Mouse (Mus musculus): ENCODE measurements around the gene Lin28b. TPM values are rescaled to one million over a fixed set of nuclear protein-coding genes. Genes with fewer than 3 reads are reported as not detected.

Lin28b gene
- total and polyA plus RNA-seq, 3 experiments = not detected

DNA sequence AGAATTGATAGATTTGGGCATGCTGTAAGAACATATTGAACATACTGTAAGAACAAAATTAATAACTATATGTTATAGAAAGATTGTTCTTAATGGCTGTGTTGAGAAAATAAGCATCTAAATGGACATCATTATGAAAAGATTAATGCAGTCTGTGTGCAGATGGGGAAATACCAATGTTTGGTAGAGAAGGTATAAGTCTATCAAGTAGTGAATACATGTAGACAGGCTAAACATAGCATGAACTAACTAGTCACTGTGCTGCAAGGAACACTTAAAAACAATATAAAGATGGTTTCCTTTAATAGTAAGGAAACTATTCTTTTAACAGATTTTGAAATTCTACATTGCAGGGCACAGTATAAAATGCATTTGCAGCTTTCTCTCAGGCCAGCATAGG is 39.6 kb downstream of the Lin28b start:
- H3K4me3 ChIP-seq (ENCODE audit: control insufficient read depth in 1 of 2, insufficient read depth in 1 of 2, low read depth in 2 of 2, low read length in 2 of 2) = no peak overlapping the region
- no peaks in the 10 kb centered on the region for H3K9me3 ChIP-seq (replicated peaks; ENCODE audit: insufficient read depth, low read length)

DNA sequence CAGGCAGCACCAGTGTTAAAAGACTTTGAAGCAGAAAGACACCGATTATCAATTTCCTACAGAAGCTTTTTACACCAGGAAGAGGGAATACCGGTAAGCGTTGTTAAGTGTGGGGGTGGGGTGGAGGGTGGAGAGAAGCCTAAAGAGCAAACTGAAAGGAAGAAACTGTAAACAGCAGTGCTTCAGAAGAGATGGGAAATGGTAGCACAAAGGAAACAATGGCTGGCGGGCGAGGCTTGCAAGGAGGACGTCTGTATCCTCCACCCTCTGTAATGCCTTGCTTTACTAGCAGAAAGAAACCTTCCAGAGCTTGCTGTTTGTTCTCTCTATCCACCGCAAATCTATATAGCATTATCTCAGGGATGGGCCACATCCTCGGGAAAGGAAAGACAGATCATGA is 40.0 kb downstream of the Lin28b start:
- no peaks in the 10 kb centered on the region for H3K79me2 ChIP-seq (ENCODE audit: control insufficient read depth, insufficient read depth, low read length, poor library complexity)
- no peaks in the 10 kb centered on the region for H3K4me1 ChIP-seq (ENCODE audit: control insufficient read depth in 1 of 2, insufficient read depth in 2 of 2, low read length in 2 of 2)
- TF ChIP-seq POLR2A (IDR thresholded peaks at IDR 0.05; ENCODE audit: control insufficient read depth in 1 of 2, insufficient read depth in 1 of 2, low read depth in 1 of 2, low read length in 2 of 2, poor library complexity in 1 of 2) = no peak
- no peak for TF ChIP-seq ETS1 (IDR thresholded peaks at IDR 0.05; ENCODE audit: low read depth, low read length)
- TF ChIP-seq NRF1 (IDR thresholded peaks at IDR 0.05; ENCODE audit: insufficient read depth, low read depth, low read length, poor library complexity, severe bottlenecking) = no peak
- TF ChIP-seq MAFK (IDR thresholded peaks at IDR 0.05; ENCODE audit: borderline replicate concordance, low read depth, low read length) = no peak
- TF ChIP-seq ZC3H11A (IDR thresholded peaks at IDR 0.05; ENCODE audit: low read depth, low read length) = no peak
- no peak for TF ChIP-seq ZKSCAN1 (IDR thresholded peaks at IDR 0.05; ENCODE audit: low read depth, low read length)
- TF ChIP-seq CHD2 (IDR thresholded peaks at IDR 0.05; ENCODE audit: low read length) = no peak
- TF ChIP-seq NELFE (IDR thresholded peaks at IDR 0.05; ENCODE audit: low read depth, low read length) = no peak
- TF ChIP-seq MYB (IDR thresholded peaks at IDR 0.05; ENCODE audit: low read depth, low read length) = no peak
- no peak for TF ChIP-seq TCF12 (IDR thresholded peaks at IDR 0.05; ENCODE audit: low read depth, low read length)
- TF ChIP-seq UBTF (IDR thresholded peaks at IDR 0.05; ENCODE audit: borderline replicate concordance, insufficient read depth, low read depth, low read length) = no peak
- TF ChIP-seq GABPA (IDR thresholded peaks at IDR 0.05; ENCODE audit: low read depth, low read length) = no peak
- no peak for TF ChIP-seq HCFC1 (IDR thresholded peaks at IDR 0.05; ENCODE audit: low read depth, low read length)
- no peak for TF ChIP-seq ELF1 (IDR thresholded peaks at IDR 0.05; ENCODE audit: low read depth, low read length)
- TF ChIP-seq CTCF (IDR thresholded peaks at IDR 0.05 in 2 of 3, conservative IDR thresholded peaks at IDR 0.05 in 1 of 3; ENCODE audit: control insufficient read depth in 1 of 3, insufficient read depth in 1 of 3, low read depth in 2 of 3, low read length in 3 of 3, poor library complexity in 1 of 3, severe bottlenecking in 1 of 3) = no peak
- TF ChIP-seq MXI1 (IDR thresholded peaks at IDR 0.05; ENCODE audit: low read depth, low read length) = no peak
- DNase-seq (ENCODE audit: low read depth, low spot score) = no peak
- no peak overlapping the region for H3K27ac ChIP-seq (ENCODE audit: control insufficient read depth, low read depth, low read length)
- no peaks in the 10 kb centered on the region for H3K36me3 ChIP-seq (ENCODE audit: control insufficient read depth in 1 of 2, insufficient read depth in 2 of 2, low read length in 2 of 2)
- no peaks in the 10 kb centered on the region for H3K9me3 ChIP-seq (replicated peaks; ENCODE audit: insufficient read depth, low read length)
- no peak overlapping the region for H3K9ac ChIP-seq (ENCODE audit: control insufficient read depth, low read depth, low read length, poor library complexity, severe bottlenecking)
- H3K27me3 ChIP-seq (ENCODE audit: control insufficient read depth in 1 of 2, insufficient read depth in 2 of 2, low read length in 2 of 2) = peaks cover 0 to 7% of the 10 kb centered on the region in 2 experiments; a peak in 2 of 4 replicates
- no peak overlapping the region for H3K4me3 ChIP-seq (ENCODE audit: control insufficient read depth in 1 of 2, insufficient read depth in 1 of 2, low read depth in 2 of 2, low read length in 2 of 2)

More for the DNA sequence above, 39.6 kb downstream of the Lin28b start:
- Histone ChIP-seq H3K27ac (ENCODE audit: control insufficient read depth, low read depth, low read length) (no peak overlapping the region), H3K36me3 (ENCODE audit: control insufficient read depth in 1 of 2, insufficient read depth in 2 of 2, low read length in 2 of 2) (no peaks in the 10 kb centered on the region), H3K27me3 (ENCODE audit: control insufficient read depth in 1 of 2, insufficient read depth in 2 of 2, low read length in 2 of 2) (peaks cover 0 to 5% of the 10 kb centered on the region in 2 experiments; a peak in 1 of 4 replicates), H3K4me1 (ENCODE audit: control insufficient read depth in 1 of 2, insufficient read depth in 2 of 2, low read length in 2 of 2) (no peaks in the 10 kb centered on the region), H3K9ac (ENCODE audit: control insufficient read depth, low read depth, low read length, poor library complexity, severe bottlenecking) (no peak overlapping the region), H3K79me2 (ENCODE audit: control insufficient read depth, insufficient read depth, low read length, poor library complexity) (no peaks in the 10 kb centered on the region)
- no peak for DNase-seq (ENCODE audit: low read depth, low spot score)
- no peak for TF ChIP-seq TAL1 (IDR thresholded peaks at IDR 0.05; ENCODE audit: low read length)
- TF ChIP-seq POLR2AphosphoS5 (IDR thresholded peaks at IDR 0.05; ENCODE audit: borderline replicate concordance, low read depth, low read length) = no peak
- no peak for TF ChIP-seq GATA1 (IDR thresholded peaks at IDR 0.05; ENCODE audit: low read depth, low read length)
- TF ChIP-seq ZNF384 (IDR thresholded peaks at IDR 0.05; ENCODE audit: low read depth, low read length) = no peak
- TF ChIP-seq GABPA (IDR thresholded peaks at IDR 0.05; ENCODE audit: low read depth, low read length) = no peak
- TF ChIP-seq NRF1 (IDR thresholded peaks at IDR 0.05; ENCODE audit: insufficient read depth, low read depth, low read length, poor library complexity, severe bottlenecking) = no peak
- no peak for TF ChIP-seq MAFK (IDR thresholded peaks at IDR 0.05; ENCODE audit: borderline replicate concordance, low read depth, low read length)
- TF ChIP-seq HCFC1 (IDR thresholded peaks at IDR 0.05; ENCODE audit: low read depth, low read length) = no peak
- no peak for TF ChIP-seq ELF1 (IDR thresholded peaks at IDR 0.05; ENCODE audit: low read depth, low read length)
- TF ChIP-seq TBP (IDR thresholded peaks at IDR 0.05; ENCODE audit: low read depth, low read length) = no peak
- no peak for TF ChIP-seq USF2 (IDR thresholded peaks at IDR 0.05; ENCODE audit: borderline replicate concordance in 1 of 2, insufficient read depth in 1 of 2, low read depth in 1 of 2, low read length in 2 of 2)
- no peak for TF ChIP-seq SMC3 (IDR thresholded peaks at IDR 0.05; ENCODE audit: low read depth, low read length)
- TF ChIP-seq CHD2 (IDR thresholded peaks at IDR 0.05; ENCODE audit: low read length) = no peak
- TF ChIP-seq MYC (IDR thresholded peaks at IDR 0.05; ENCODE audit: low read depth, low read length) = no peak
